Mouse (Mus musculus) layer of hippocampus, adult 2 months (tissue): ENCODE results near the gene Mcts2. TPM values are rescaled to one million over a fixed set of nuclear protein-coding genes. Genes with fewer than 3 reads are reported as not detected.
"Not testable (repeated sequence)": the region's sequence is repeated elsewhere in the genome, so short reads cannot be mapped to it uniquely, and the experiment has no call there.

Experiments used
- DNase-seq, 2 experiments: peaks; one replicate each; pipeline ENCODE4 v3.0.0; 2022; ENCODE audit warnings: low spot score in 2 of 2
- H3K27ac ChIP-seq: fragments of 200-600 bp; 2 replicates; pipeline ENCODE4 v1.8.1; 2022
- H3K4me3 ChIP-seq: fragments of 200-600 bp; 2 replicates; pipeline ENCODE4 v1.8.1; 2022; ENCODE audit warnings: mild to moderate bottlenecking
- CTCF ChIP-seq: fragments of 200-600 bp; conservative IDR thresholded peaks from 2 replicates; pipeline ENCODE4 v1.8.1; 2022; ENCODE audit warnings: antibody characterized with exemption, mild to moderate bottlenecking, moderate library complexity
- long read RNA-seq, 2 experiments: library from polyadenylated mRNA; stranded (forward); transcript quantifications; one replicate each; pipeline ENCODE4 v2.0.0; 2021; ENCODE audit warnings: borderline mapping rate in 2 of 2
- total RNA-seq, 2 experiments: library from RNA; stranded (reverse); gene quantifications; 2 replicates each; pipeline ENCODE4 v1.2.3; 2021

Mcts2 gene
- 10 to 100 TPM; 18.8 to 20.8 TPM for total RNA-seq
- long read RNA-seq, experiment 1, transcript Mcts2-201 (1 exons, 912 nt) = major isoform, 5 of 5 reads
- long read RNA-seq, experiment 1, partial matches to known transcripts = 0 of 5 reads
- long read RNA-seq, experiment 1, other reads (novel, unspliced or antisense) = 0 of 5 reads
- long read RNA-seq, experiment 2, transcript Mcts2-201 (1 exons, 912 nt) = major isoform, 7 of 7 reads
- long read RNA-seq, experiment 2, partial matches to known transcripts = 0 of 7 reads
- long read RNA-seq, experiment 2, other reads (novel, unspliced or antisense) = 0 of 7 reads

GRCm38 (mm10) chr2:152686806-152687267, at the start of gene Mcts2:
Gene Mcts2 (plus strand): TSS chr2:152687035.
- TF ChIP-seq CTCF = no peak
- Histone ChIP-seq H3K4me3 (peak within 1 kb of the TSS; percentile 54), H3K27ac (peak within 1 kb of the TSS; percentile 88)
- DNase-seq = peak; percentile 94

DNA sequence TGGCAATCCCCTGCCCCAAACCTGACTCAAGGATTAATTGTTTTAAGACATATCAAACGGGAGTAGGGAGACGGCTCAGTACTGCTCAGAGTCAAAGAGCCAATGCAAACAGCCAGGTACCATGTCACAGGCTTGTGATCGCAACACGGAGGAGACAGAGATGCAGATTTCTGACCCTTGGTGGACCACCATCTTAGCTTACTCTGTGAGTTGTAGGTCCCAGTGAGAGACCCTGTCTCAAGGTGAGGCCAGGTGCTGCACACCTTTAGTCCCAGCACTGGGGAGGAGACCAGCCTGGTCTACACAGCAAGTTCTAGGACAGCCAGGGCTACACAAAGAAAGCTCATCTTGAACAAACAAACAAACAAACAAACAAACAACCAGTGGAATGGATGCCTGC, 49.5 kb upstream of the Mcts2 start:
- TF ChIP-seq CTCF = no peak
- Histone ChIP-seq H3K4me3 (no peak overlapping the region), H3K27ac (no peak overlapping the region)
- no peak for DNase-seq

DNA sequence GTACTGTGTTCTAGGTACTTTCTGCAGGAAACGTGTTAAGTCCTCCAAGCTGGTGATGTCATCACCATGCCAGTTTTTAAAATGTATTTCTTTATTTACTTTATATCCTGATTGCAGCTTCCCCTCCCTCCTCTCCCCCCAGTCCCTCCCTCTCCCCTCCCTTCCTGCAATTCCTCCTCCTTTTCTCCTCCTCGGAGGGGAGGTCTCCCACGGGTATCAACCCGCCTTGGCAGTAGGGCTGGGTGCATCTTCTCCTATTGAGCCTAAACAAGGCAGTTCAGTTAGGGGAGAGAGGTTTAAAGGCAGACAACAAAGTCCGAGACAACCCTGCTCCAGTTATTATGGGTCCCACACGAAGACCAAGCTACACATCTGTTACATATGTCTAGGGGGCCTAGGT, 48.0 kb upstream of the Mcts2 start:
- no peak overlapping the region for H3K4me3 ChIP-seq
- TF ChIP-seq CTCF = no peak

GRCm38 (mm10) chr2:152639406-152640113, 47.3 kb upstream of the Mcts2 start:
- H3K27ac ChIP-seq = no peak overlapping the region
- DNase-seq = no peak
- H3K4me3 ChIP-seq = no peak overlapping the region
- no peak for TF ChIP-seq CTCF

More for the DNA sequence above, 48.0 kb upstream of the Mcts2 start:
- no peak overlapping the region for H3K27ac ChIP-seq
- DNase-seq = no peak

- TF ChIP-seq CTCF = no peak
- H3K27ac ChIP-seq = peak overlapping the region; percentile 49; the same call in 1 of the 2 replicates
- no peak for DNase-seq
- H3K4me3 ChIP-seq = no peak overlapping the region
These were observed 33.8 kb upstream of the Mcts2 start for GRCm38 (mm10) chr2:152652901-152653620.

DNA sequence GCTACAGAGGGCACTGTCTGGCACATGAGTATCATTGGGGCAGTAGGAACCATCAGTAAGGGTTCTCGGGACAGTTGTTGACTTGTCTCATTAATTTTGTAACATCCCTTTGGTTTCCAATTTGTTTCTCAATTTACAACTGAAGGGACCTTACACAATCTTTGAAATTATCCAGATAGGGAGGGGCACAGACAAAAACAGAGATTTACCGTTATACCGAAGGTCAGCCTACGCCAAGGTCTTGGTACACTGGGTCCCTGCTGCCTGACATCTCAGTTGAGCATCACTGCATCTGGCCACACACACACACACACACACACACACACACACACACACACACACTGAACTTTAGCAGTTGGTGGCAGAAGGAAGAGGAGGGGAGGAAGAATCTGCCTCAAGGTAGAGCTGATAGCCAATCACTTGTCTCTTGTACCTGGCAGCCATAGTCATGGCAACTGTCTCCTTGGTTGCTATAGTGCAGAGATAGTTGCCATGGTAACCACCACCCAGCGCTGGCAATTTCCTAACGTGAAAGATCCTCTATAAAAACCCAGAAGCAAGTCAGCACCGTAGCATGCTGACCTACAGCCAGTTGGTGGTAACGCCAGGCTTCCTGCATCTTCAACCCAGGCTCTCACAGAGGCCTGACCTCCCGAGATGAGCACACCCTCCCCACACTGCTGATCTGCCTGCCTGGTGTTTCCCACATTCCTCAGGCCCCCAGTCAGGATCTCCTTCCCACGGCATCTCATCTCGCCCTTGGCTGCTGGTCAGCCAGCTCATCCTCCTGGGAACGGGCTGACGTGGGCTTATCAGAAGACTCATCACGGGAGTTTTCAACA, 32.7 kb upstream of the Mcts2 start:
- Histone ChIP-seq H3K4me3 (peak overlapping the region; percentile 17; the same call in 1 of the 2 replicates), H3K27ac (peak overlapping the region; percentile 95)
- peak; percentile 68 to 88 for DNase-seq
- TF ChIP-seq CTCF = no peak

DNA sequence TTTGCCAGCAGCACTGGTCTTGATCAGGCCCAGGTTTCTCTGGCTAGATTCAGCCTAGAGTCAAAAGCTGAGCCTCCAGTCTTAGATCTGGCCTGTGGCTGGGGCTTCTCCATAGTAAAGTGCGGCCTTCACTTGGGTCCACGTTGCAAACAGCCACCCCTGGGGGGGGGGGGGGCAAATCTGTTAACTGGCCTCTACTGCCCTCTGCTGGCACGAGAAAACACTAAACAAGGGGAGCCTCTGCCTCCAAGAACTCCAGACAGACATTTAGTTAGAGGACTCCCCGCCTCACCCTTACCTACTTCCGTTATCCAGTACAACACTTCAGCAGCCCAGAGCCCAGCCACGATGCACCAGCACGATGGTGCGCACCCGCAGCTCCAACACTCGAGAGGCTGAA, 29.4 kb upstream of the Mcts2 start:
- H3K4me3 ChIP-seq = no peak overlapping the region
- peak; percentile 74 for TF ChIP-seq CTCF
- DNase-seq = no peak
- H3K27ac ChIP-seq = no peak overlapping the region

GRCm38 (mm10) chr2:152661163-152661562, 25.7 kb upstream of the Mcts2 start:
- TF ChIP-seq CTCF = no peak
- no peak for DNase-seq
- no peak overlapping the region for H3K4me3 ChIP-seq
- no peak overlapping the region for H3K27ac ChIP-seq

DNA sequence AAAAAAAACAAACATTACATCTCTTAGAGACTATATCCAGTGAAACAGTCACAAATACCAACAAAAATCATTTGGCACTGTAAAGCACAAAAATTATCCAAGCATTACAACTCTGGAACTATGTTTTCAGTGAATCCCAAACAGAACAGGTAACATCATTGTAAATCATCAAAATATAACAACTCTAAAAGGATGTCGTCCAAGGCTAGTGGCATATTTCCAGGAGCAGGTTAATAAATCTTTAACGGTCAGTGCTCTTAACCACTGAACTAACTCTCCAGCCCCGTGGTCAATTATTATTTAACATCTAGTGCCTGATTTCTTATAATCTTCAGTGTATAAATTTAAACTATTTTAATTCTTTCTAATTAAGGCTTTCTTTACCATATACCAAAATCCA, 20.6 kb upstream of the Mcts2 start:
- not testable (repeated sequence) for DNase-seq, H3K27ac ChIP-seq, H3K4me3 ChIP-seq

DNA sequence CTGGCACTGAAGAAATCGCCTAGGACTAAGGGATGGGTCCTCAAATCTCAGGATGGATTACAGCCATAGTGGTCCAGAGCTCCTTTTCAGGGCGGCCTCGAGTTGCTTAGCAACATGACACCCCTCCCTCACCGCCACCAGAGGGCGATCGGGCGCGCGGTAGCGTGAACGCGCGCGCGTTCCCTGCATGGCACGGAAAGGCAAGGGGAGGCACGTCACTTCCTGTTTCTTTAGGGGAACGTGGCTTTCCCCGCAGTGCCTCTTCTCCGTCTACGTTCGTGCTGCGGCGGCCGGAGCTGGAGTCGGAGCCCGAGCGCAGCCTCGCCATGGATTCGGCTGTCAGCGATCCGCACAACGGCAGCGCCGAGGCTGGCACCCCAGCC, 17.6 kb upstream of the Mcts2 start, which contains the start of gene H13:
TSS of gene H13 (plus strand) at position 206 of the 383 bp plus-strand sequence.
- TF ChIP-seq CTCF = peak; percentile 97
- peak; percentile 92 to 94 for DNase-seq
- Histone ChIP-seq H3K4me3 (peak within 1 kb of the TSS; percentile 95), H3K27ac (peak within 1 kb of the TSS; percentile 96)

DNA sequence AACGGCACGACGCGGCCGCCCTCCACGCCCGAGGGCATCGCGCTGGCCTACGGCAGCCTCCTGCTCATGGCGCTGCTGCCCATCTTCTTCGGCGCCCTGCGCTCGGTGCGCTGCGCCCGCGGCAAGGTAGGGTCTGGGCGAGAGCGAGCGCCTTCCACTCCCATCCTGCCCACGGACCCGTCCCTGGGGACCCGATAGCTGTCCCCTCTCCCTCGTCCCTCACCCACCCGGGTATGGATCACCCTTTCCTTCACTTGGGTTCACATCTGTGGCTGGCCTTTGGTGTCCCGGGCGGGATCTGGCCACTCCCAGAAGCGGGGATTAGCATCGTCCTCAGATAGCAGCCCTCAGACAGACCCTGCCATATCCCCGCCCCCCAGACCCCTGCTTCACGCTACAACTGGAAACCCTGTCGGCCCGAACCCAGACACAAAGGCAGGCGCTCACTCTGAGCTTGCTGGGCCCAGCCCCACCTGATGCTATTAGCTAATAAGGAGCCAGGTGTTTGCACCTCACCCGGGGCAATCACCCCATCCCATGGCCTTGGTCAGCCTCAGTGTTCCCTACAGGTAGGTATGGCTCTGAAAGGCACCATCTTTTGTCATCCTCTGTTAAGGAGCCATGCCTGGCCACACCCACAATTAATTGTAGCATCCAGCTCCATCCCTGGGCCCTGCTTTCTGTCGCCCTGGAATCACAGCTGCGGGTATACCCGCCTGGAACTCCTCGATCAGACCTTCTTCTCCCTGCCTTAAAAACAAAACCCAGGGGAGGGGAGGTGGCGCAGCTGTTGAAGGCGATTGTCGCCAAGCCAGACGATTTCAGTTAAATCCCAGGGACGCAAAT, 17.0 kb upstream of the Mcts2 start:
- no peak for TF ChIP-seq CTCF
- H3K27ac ChIP-seq = peak overlapping the region; percentile 96
- DNase-seq = no peak
- peak overlapping the region; percentile 95 for H3K4me3 ChIP-seq
